Mouse (Mus musculus): Measurements from ENCODE around the gene Hmx2.

DNA sequence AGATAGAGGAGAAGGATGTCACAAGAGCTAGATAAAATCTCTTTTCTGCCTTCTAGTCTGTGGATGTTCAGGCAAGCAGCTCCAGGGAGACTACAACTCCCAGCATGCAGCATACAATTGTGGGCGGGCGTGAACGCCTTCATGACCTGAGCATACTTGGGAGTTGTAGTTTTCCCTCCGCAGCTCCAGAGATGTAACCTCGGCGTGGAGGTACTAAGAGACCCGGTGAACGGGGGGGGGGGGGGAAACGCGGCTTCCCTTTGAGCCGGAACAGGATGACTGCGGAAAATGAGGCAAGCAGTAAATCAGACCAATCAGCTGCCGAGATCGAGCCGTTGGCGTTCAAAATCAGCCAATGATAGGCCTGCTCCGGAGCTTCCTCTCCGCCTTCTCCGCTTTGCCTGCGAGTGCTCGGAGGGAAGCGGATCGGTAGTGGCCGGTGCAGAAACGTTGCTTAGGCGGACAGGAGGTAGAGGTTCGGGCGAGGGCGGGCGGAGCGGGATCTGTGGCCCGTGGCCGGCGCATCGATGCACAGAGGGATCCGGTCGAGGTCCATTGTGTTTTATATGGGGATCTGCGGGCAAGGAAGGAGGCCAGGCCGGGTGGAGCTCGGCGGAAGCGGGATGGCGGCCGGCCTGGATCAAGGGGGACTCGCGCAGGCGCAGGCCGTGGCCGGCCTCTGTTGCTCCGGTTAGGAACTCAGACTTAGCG is 11.6 kb downstream of the Hmx2 start, which contains the start of gene Bub3:
- TF ChIP-seq CTCF (IDR thresholded peaks at IDR 0.05; ENCODE audit: extremely low read depth, insufficient read length, insufficient replicate concordance, low read depth, low read length): no peak
- TF ChIP-seq POLR2A (IDR thresholded peaks at IDR 0.05; ENCODE audit: low read depth, low read length): peak; percentile 84
